Mouse (Mus musculus): ENCODE results near the gene Ctrc.

GRCm38 (mm10) chr4:141879875-141880274, 33.7 kb upstream of the Ctrc start:
- no peak for TF ChIP-seq CTCF (IDR thresholded peaks at IDR 0.05; ENCODE audit: control insufficient read depth, insufficient read depth, low read length)
- TF ChIP-seq POLR2A (IDR thresholded peaks at IDR 0.05; ENCODE audit: borderline replicate concordance, control insufficient read depth, low read depth, low read length): no peak
